Mouse (Mus musculus) sigmoid colon, adult 10 weeks (tissue): ENCODE results near the gene 4930507D05Rik. TPM values are rescaled to one million over a fixed set of nuclear protein-coding genes. Genes with fewer than 3 reads are reported as not detected.

Experiments used
- polyA plus RNA-seq: library from polyadenylated mRNA; stranded (reverse); fragments of 350-450 nt; fragmentation: Illumina TruSeq; extraction: RNeasy Lipid Tissue Mini Kit (QIAGEN cat#74804); gene quantifications from one replicate; pipeline ENCODE4 v1.2.3, GENCODE M21; 2014; ENCODE audit warnings: low read depth, low replicate concordance

Gene 4930507D05Rik
- polyA plus RNA-seq = not detected

GRCm38 (mm10) chr10:62449364-62450279 lies at the start of gene 4930507D05Rik, which contains the start of gene Supv3l1:
4930507D05Rik (plus strand) TSS chr10:62449489.
Supv3l1 (minus strand) TSS chr10:62449738.

DNA sequence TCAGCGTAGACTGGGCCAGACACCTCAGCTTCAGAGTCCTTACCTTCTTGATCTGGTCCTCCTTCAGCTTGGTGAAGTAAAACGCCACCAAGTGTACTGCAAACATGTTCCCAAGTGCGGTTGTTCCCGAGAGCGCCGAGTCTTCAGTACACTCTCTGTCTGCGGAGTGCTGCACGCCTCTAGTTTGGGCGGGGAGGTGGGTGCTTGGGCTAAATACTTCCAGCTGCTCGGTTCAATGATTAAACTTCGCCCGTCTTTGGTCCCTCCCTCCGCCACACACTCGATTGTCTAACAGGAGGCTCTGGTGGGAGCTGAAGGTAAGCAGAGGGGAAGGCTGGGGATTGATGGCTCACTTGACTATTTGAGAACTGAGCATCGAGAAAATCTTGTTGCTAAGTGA lies 27.0 kb upstream of the 4930507D05Rik start, which contains the start of gene Hkdc1:
Gene Hkdc1 (minus strand): TSS at position 237 of the 400 bp plus-strand sequence.

DNA sequence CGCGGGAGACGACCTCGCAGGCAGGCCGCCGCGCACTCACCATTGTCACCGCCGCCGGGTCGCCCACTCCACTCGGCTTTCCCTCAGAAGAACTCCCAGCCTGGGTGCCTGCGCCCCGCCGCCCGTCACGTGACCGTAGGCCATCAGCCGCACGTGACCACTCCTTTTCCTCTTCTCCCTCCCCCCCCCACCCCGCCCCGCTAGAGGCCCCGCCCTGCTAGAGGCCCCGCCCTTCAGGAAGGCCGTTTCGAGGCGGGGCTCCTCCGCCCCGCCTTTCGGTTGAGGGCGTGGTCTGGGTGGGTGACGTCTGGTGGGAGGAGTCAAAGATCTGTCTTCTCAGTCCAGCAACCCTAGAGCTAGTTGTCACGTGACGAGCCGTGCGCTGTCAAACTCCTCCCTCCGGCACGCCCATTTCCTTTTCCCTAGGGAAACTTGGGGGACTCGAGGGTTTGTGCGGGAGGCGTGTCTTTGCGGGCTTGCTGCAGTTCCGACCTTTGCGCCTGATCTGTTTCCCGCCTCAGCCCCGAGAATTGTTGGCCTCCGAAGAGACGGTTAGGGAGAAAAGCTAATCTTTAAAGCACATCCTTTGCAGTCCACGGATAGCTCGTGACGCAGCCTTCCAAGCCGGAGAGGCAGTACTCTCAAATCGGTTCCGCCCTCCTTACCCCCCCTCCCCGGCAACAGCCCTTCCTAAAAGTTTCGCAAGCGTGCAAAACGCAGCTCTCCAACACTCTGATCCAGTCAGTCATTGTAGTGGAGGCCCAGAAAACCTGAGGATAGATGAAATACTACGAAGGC lies 37.5 kb downstream of the 4930507D05Rik start, which contains the start of gene Vps26a:
Gene Vps26a (minus strand): TSS at position 188 of the 798 bp plus-strand sequence.

Other genes with a start within 250 kb of the 4930507D05Rik start
- 42.9 TPM for gene Tspan15, start 218.2 kb upstream of the 4930507D05Rik start, polyA plus RNA-seq
- 1.0 TPM for gene Tacr2, start 197.1 kb upstream of the 4930507D05Rik start, polyA plus RNA-seq
- 13.4 TPM for gene Hk1, start 69.6 kb upstream of the 4930507D05Rik start, polyA plus RNA-seq
- 0.22 TPM for gene Hkdc1, start 27.0 kb upstream of the 4930507D05Rik start, polyA plus RNA-seq
- gene Supv3l1, start 249 bp downstream of the 4930507D05Rik start, polyA plus RNA-seq = 18.1 TPM
- 167 TPM for gene Vps26a, start 37.3 kb downstream of the 4930507D05Rik start, polyA plus RNA-seq
- gene Srgn, start 78.0 kb downstream of the 4930507D05Rik start, polyA plus RNA-seq = 135 TPM
- 24.9 TPM for gene Kif1bp, start 129.0 kb downstream of the 4930507D05Rik start, polyA plus RNA-seq
- 59.6 TPM for gene Ddx21, start 152.8 kb downstream of the 4930507D05Rik start, polyA plus RNA-seq
- gene Ddx50, start 201.7 kb downstream of the 4930507D05Rik start, polyA plus RNA-seq = 230 TPM